Mouse (Mus musculus) stomach, embryonic 16.5 days (tissue): Measurements from ENCODE around the gene Slc9a5. TPM values are rescaled to one million over a fixed set of nuclear protein-coding genes. Genes with fewer than 3 reads are reported as not detected.

Experiments used
- ATAC-seq: fragments of 200-750 bp; cut with Nextera tagmentation; 2 replicates; pipeline ENCODE4 v1.8.0; 2017; ENCODE audit warnings: moderate number of reproducible peaks, moderate TSS enrichment; ENCODE audit not compliant: insufficient read depth, low FRiP score
- H3K27ac ChIP-seq: fragments of 300-500 bp; sonication (generic); 2 replicates; pipeline ENCODE4 v1.5.1; 2014; ENCODE audit warnings: low read length
- H3K27me3 ChIP-seq: fragments of 300-500 bp; sonication (generic); 2 replicates; pipeline ENCODE4 v1.6.1; 2014; ENCODE audit warnings: low read length, control low read depth, mixed read lengths; ENCODE audit not compliant: control insufficient read depth, insufficient read depth
- H3K36me3 ChIP-seq: fragments of 300-500 bp; sonication (generic); 2 replicates; pipeline ENCODE4 v1.6.1; 2014; ENCODE audit warnings: low read length; ENCODE audit not compliant: control insufficient read depth, insufficient read depth
- H3K4me1 ChIP-seq: fragments of 300-500 bp; sonication (generic); 2 replicates; pipeline ENCODE4 v1.6.1; 2014; ENCODE audit warnings: low read length, control low read depth, mixed read lengths; ENCODE audit not compliant: control insufficient read depth, insufficient read depth
- H3K4me2 ChIP-seq: fragments of 300-500 bp; sonication (generic); 2 replicates; pipeline ENCODE4 v1.6.1; 2014; ENCODE audit warnings: low read depth, low read length, mixed read lengths
- H3K4me3 ChIP-seq: fragments of 300-500 bp; sonication (generic); replicated peaks from 2 replicates; pipeline ENCODE4 v1.5.1; 2014; ENCODE audit warnings: mild to moderate bottlenecking, low read length
- H3K9ac ChIP-seq: fragments of 300-500 bp; sonication (generic); 2 replicates; pipeline ENCODE4 v1.6.1; 2014; ENCODE audit warnings: low read length
- H3K9me3 ChIP-seq: fragments of 300-500 bp; sonication (generic); replicated peaks from 2 replicates; pipeline ENCODE4 v1.6.1; 2016; ENCODE audit warnings: low read length, control low read depth; ENCODE audit not compliant: control insufficient read depth
- WGBS: fragments of 180-500 bp; shearing (Covaris S2); extraction: QIAGEN DNeasy Blood & Tissue Kit; methylation state at CpG from one replicate; pipeline ENCODE4 v1.1.7; 2014; 5-methylcytosine and 5-hydroxymethylcytosine counted together
- polyA plus RNA-seq: library from polyadenylated mRNA; unstranded; fragments of >200 nt; fragmentation: Nextera tagmentation; extraction: Ambion mirVana; gene quantifications from 2 replicates; pipeline ENCODE4 v1.2.1, GENCODE M21; 2015

Gene Slc9a5
- polyA plus RNA-seq, 1 experiment from 2014 or later: 1.7 TPM

DNA sequence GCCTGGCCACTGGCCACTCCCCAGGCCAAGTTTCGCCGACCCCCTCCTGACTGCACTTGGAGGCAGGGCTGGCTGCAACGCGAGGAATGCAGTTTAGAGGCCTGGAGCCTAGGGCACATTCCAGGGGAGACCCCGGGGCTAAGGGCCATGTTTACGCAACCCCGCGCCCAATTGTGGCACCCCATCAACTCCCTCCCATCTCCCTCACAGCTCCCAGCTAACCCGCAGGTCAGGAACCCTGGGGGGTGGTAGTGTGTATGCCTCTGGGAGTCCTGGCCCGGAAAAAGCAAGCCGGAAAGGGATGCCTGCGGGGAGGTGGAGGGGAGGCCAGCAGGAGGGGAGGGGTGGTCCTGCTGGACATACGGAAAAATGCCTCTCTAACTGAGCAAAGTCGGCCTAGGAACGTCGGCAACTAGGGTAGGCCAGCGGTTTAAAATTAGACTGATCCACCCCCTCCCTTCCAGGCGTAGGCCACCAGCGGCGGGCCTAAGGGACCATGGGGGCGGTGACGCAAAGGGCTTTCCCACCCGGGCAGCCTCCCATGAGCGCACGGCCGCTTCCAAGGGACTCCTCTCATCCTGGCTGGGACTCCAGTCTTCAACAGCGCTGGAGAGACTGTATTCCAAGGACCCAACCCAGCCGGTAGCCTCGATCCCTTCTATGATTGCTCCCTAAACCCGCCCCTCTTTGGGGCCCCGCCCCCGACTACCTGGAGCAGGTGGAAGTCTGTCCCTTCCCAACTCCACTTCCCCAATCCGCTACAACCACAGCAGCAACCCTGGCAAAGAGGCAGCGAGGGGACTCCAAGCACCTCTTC lies 1.8 kb upstream of the Slc9a5 start:
- ATAC-seq: peak; percentile 26
- H3K4me1 ChIP-seq: peaks cover 44% of the 10 kb centered on the region
- H3K27me3 ChIP-seq: peaks cover 6% of the 10 kb centered on the region; the same call in 1 of the 2 replicates
- peak overlapping the region; percentile 83 for H3K4me3 ChIP-seq
- no peaks in the 10 kb centered on the region for H3K36me3 ChIP-seq
- peak overlapping the region; percentile 85 for H3K27ac ChIP-seq
- H3K4me2 ChIP-seq: peak overlapping the region; percentile 95
- peak overlapping the region; percentile 82 for H3K9ac ChIP-seq
- no peaks in the 10 kb centered on the region for H3K9me3 ChIP-seq
- 2% methylated on average over 34 of the region's 34 CpGs for WGBS

DNA sequence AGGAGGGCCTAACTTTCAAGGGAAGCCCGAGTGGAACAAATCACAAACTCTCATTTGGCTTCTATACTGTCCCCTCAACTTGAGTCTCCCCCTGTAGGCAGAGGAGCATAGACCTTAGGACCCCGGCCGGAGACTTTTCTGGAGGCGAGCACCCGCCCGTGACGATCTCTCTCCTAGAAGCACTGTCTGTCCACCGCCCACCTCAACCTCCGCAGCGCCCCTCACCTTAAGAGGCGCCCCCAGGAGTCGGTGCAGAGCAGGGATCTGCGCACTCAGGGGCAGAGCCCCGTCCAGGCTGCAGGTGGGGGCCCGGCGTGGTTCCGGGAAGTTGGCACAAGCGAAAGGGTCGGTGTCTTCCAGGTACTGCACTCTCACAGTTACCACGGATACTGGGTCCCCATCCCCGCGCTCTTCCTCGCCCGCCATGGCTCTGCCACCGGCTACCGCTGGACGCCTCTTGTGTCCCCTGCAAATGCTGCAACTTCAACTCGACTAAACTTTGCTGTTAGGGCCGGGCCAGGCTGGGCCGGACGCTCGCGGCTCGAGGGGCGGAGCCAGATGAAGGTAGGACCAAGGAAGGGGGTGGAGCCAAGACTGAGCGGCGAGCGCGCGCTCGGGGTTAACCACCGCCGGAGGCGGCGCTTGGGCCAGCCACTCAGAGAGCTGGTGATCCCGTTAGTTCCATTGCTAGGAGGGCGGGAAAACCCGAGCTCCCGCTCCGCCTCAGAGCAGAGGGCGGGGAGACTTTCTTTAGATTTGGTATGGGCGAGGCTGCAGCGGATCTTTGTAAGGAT lies 1.0 kb upstream of the Slc9a5 start, which contains the start of gene Fhod1:
Fhod1 (minus strand) TSS at position 526 of the 794 bp plus-strand sequence.
- Histone ChIP-seq H3K9me3 (no peaks in the 10 kb centered on the region), H3K4me1 (peaks cover 40% of the 10 kb centered on the region), H3K36me3 (no peaks in the 10 kb centered on the region), H3K27me3 (peaks cover 6% of the 10 kb centered on the region; the same call in 1 of the 2 replicates), H3K4me3 (peak within 1 kb of the TSS; percentile 83), H3K9ac (peak within 1 kb of the TSS; percentile 82), H3K4me2 (peak within 1 kb of the TSS; percentile 95), H3K27ac (peak within 1 kb of the TSS; percentile 85)
- ATAC-seq: peak; percentile 91
- WGBS: under 1% methylated on average over 53 of the region's 53 CpGs

DNA sequence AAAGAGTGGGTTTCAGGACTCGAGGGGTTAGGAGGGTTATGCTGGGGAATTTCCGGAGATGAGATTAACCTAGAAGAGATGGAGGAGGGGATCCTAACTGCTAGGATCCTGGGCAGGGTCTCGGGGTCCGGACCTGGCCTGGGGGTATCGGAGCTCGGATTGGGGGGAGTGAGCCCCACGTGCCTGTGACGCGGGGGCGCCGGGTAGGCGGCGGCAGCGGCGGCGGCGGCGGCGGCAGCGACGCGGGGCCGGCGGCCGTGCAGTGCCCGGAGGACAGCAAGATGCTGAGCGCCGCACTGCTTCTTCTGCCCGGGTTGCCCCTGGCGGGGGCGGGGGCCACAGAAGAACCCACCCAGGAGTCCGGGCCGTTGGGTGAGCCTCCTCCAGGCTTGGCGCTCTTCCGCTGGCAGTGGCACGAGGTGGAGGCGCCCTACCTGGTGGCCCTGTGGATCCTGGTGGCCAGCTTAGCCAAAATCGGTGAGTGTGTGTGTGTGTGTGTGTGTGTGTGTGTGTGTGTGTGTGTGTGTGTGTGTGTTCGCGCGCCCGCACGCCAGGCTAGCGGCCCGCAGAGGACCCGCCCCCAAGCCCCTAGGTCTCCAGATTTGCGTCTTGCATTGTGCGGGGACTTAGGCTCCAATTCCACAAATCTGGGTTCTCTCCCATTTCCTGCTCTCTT lies 591 bp downstream of the Slc9a5 start:
- 1% methylated on average over 36 of the region's 48 CpGs for WGBS
- peaks cover 6% of the 10 kb centered on the region; the same call in 1 of the 2 replicates for H3K27me3 ChIP-seq
- peak overlapping the region; percentile 95 for H3K4me2 ChIP-seq
- H3K4me3 ChIP-seq: peak overlapping the region; percentile 83
- H3K36me3 ChIP-seq: no peaks in the 10 kb centered on the region
- peak overlapping the region; percentile 74 for H3K9ac ChIP-seq
- peaks cover 30% of the 10 kb centered on the region for H3K4me1 ChIP-seq
- H3K27ac ChIP-seq: no peak overlapping the region; the same call in 1 of the 2 replicates
- H3K9me3 ChIP-seq: no peaks in the 10 kb centered on the region
- no peak for ATAC-seq

DNA sequence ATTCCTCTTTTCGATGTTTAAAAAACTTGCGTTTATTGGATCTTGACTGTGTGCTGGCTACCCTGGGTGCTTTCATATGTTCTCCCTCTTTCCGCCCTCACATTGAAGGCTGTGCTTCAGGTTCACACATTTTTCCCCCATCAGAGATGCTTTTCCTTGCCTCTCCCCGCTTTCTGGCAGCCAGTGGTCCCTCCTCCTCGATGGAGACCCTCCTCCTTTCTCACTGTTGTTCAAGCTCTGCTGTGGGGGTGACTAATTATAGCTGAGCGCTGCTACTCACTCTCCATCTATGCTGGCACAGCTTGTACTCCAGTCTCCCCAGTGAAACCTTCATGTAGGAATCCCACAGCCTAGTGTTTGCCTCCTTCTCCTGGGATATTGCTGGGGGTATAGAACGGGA lies 1.5 kb downstream of the Slc9a5 start:
- H3K9ac ChIP-seq: no peak overlapping the region

DNA sequence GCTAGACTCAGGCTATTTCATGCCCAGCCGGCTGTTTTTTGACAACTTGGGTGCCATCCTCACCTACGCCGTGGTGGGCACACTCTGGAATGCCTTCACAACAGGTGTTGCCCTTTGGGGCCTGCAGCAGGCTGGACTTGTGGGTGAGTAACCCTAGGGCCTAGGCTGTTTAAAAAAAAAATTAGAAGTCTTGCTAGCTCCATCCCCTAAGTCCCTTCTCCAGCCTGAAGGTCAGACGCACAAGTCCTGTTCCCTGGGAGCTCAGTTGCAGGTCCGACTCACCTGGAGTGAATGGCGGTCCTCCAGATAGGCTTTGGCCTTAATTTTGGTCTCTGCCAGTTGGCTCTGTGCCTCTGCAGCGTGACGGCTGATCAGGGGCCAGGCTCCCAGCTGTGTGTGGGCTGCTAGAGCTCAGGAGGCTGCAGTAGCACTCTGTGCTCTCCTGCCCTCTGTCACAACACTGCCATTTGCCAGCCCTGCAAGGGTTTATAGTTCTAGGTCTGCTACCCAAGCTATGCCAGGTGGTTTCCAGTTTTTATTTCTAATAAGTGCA lies 5.0 kb downstream of the Slc9a5 start:
- no peak for ATAC-seq
- peaks cover 6% of the 10 kb centered on the region; the same call in 1 of the 2 replicates for H3K27me3 ChIP-seq
- H3K9ac ChIP-seq: no peak overlapping the region
- no peaks in the 10 kb centered on the region for H3K9me3 ChIP-seq
- H3K27ac ChIP-seq: no peak overlapping the region
- H3K4me3 ChIP-seq: no peak overlapping the region
- 80% methylated on average over 8 of the region's 8 CpGs for WGBS
- H3K4me2 ChIP-seq: no peak overlapping the region
- no peaks in the 10 kb centered on the region for H3K36me3 ChIP-seq
- H3K4me1 ChIP-seq: no peaks in the 10 kb centered on the region; the same call in 1 of the 2 replicates

More for the DNA sequence above, 1.5 kb downstream of the Slc9a5 start:
- peak overlapping the region; percentile 17; the same call in 1 of the 2 replicates for H3K4me2 ChIP-seq
- no peaks in the 10 kb centered on the region for H3K9me3 ChIP-seq
- no peaks in the 10 kb centered on the region for H3K36me3 ChIP-seq
- H3K4me3 ChIP-seq: peak overlapping the region; percentile 83; the same call in 1 of the 2 replicates
- no peak for ATAC-seq
- 42% methylated on average over 7 of the region's 7 CpGs for WGBS
- peaks cover 6% of the 10 kb centered on the region; the same call in 1 of the 2 replicates for H3K27me3 ChIP-seq
- H3K27ac ChIP-seq: no peak overlapping the region
- peaks cover 20% of the 10 kb centered on the region for H3K4me1 ChIP-seq

DNA sequence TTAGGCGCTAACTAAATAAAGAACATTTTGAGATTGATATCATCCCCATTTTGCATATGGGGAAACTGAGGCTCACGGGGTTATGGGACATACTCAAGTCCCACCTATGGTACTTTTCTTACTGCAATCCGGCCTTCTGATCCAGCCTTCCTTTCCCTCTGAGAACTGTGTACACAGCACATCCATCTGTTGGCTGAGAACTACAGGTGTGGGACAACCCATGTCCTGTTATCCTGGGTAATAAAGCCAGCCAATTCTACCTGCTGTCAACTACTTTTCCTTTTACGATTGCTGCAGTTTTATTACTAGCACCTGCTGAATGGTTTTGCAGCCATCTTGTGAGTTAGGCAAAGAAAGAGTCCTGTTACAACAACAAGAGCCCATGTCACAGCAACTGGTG lies 5.9 kb downstream of the Slc9a5 start:
- ATAC-seq: no peak
- WGBS: 91% methylated on average over 4 of the region's 4 CpGs

GRCm38 (mm10) chr8:105355179-105356024 lies 6.8 kb downstream of the Slc9a5 start:
- no peak for ATAC-seq
- H3K27ac ChIP-seq: no peak overlapping the region
- H3K4me3 ChIP-seq: no peak overlapping the region
- no peaks in the 10 kb centered on the region for H3K36me3 ChIP-seq
- H3K27me3 ChIP-seq: peaks cover 3% of the 10 kb centered on the region; the same call in 1 of the 2 replicates
- H3K4me2 ChIP-seq: no peak overlapping the region
- no peak overlapping the region for H3K9ac ChIP-seq
- 71% methylated on average over 26 of the region's 26 CpGs for WGBS
- H3K9me3 ChIP-seq: no peaks in the 10 kb centered on the region
- no peaks in the 10 kb centered on the region for H3K4me1 ChIP-seq

More for the DNA sequence above, 5.9 kb downstream of the Slc9a5 start:
- H3K27ac ChIP-seq: no peak overlapping the region
- no peaks in the 10 kb centered on the region for H3K9me3 ChIP-seq
- no peak overlapping the region for H3K9ac ChIP-seq
- H3K36me3 ChIP-seq: no peaks in the 10 kb centered on the region
- no peak overlapping the region for H3K4me2 ChIP-seq
- H3K27me3 ChIP-seq: peaks cover 6% of the 10 kb centered on the region; the same call in 1 of the 2 replicates
- no peak overlapping the region for H3K4me3 ChIP-seq
- H3K4me1 ChIP-seq: no peaks in the 10 kb centered on the region

DNA sequence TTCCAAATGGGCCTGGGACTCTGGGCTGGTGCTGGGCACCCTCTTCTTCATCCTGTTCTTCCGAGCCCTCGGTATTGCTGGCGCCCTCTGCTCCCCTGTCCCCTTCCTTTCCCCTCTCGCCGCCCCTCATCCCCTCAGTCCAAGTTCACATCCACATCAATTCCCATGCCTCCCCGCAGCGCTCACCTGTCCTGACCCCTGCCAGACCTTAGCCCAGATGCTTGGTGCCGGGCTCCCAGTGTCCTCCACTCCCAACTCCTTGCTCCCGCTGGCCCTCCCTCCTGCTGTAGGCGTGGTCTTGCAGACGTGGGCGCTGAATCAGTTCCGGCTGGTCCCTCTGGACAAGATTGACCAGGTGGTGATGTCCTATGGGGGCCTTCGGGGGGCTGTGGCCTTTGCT lies 8.0 kb downstream of the Slc9a5 start:
- WGBS: 82% methylated on average over 14 of the region's 14 CpGs
- H3K9me3 ChIP-seq: no peaks in the 10 kb centered on the region
- no peak for ATAC-seq
- no peak overlapping the region for H3K27ac ChIP-seq
- no peaks in the 10 kb centered on the region for H3K27me3 ChIP-seq
- no peaks in the 10 kb centered on the region for H3K4me1 ChIP-seq
- no peak overlapping the region for H3K4me3 ChIP-seq
- no peak overlapping the region for H3K4me2 ChIP-seq
- no peak overlapping the region for H3K9ac ChIP-seq
- no peaks in the 10 kb centered on the region for H3K36me3 ChIP-seq
